ENCODE assay signal across 23 mouse cellular contexts in the genomic region with DNA sequence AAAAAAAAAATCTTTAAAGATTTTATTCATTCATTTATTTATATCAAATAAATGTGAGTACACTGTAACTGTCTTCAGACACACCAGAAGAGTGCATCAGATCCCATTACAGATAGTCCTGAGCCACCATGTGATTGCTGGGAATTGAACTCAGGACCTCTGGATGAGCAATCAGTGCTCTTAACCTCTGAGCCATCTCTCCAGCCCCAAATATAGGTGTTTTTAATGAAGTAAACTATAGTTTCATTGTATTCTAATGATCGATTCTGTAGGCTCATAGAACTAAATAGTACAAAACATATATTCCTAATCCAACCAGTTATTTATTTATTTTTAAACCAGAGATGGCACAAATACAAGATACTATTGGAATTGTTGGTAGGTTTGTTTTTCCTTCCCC.
"Had no signal": no experiment of that assay in that cellular context is flagged by ENCODE, and none has a peak within 500 bp of the region (broad histone marks: within the 10 kb centered on the region; RNA-seq: fewer than 3 reads in every experiment).

No protein-coding gene starts in this region.

- H3K4me1 ChIP-seq: heart, embryonic 10.5 days; heart, embryonic 12.5 days; hindbrain, embryonic 13.5 days; hindbrain, embryonic 15.5 days; limb, embryonic 13.5 days had no signal

- DNase-seq: gastrocnemius, adult 2 months; gastrocnemius, postnatal 10 days; gastrocnemius, postnatal 25 days; heart, adult 18-20 months; heart, postnatal 10 days; heart, postnatal 36 days; kidney, adult 11 months; kidney, adult 2 months; kidney, adult 9 months; kidney, postnatal 14 days; kidney, postnatal 36 days; layer of hippocampus, adult 9-11 months; layer of hippocampus, postnatal 36 days; left cerebral cortex, postnatal 4 days had no signal

- H3K27ac ChIP-seq: gastrocnemius, adult 2 months; heart, embryonic 10.5 days; hindbrain, embryonic 13.5 days; hindbrain, embryonic 15.5 days; hindbrain, postnatal 0 days; kidney, embryonic 15.5 days; kidney, postnatal 0 days; limb, embryonic 13.5 days had no signal

- H3K27me3 ChIP-seq: heart, embryonic 12.5 days; hindbrain, embryonic 13.5 days; hindbrain, embryonic 15.5 days; kidney, embryonic 15.5 days; limb, embryonic 13.5 days had no signal

- H3K4me2 ChIP-seq: heart, embryonic 12.5 days; hindbrain, embryonic 13.5 days; hindbrain, embryonic 15.5 days; kidney, embryonic 15.5 days; limb, embryonic 13.5 days had no signal

- H3K9ac ChIP-seq: heart, embryonic 12.5 days; hindbrain, embryonic 13.5 days; hindbrain, embryonic 15.5 days; kidney, embryonic 15.5 days; limb, embryonic 13.5 days had no signal

- H3K9me3 ChIP-seq: heart, embryonic 10.5 days; heart, embryonic 12.5 days; hindbrain, embryonic 13.5 days; hindbrain, embryonic 15.5 days; kidney, embryonic 15.5 days; limb, embryonic 13.5 days had no signal

- ATAC-seq: hindbrain, postnatal 0 days; intestine, embryonic 16.5 days had no signal

- H3K36me3 ChIP-seq: heart, embryonic 10.5 days; heart, embryonic 12.5 days; hindbrain, embryonic 13.5 days; hindbrain, embryonic 15.5 days; kidney, embryonic 15.5 days; limb, embryonic 13.5 days had no signal

- H3K4me3 ChIP-seq: gastrocnemius, adult 2 months; heart, embryonic 10.5 days; heart, embryonic 12.5 days; hindbrain, embryonic 13.5 days; hindbrain, embryonic 15.5 days; kidney, embryonic 15.5 days; limb, embryonic 13.5 days had no signal
